Mouse (Mus musculus): Measurements from ENCODE around the gene Atxn2. TPM values are rescaled to one million over a fixed set of nuclear protein-coding genes. Genes with fewer than 3 reads are reported as not detected.

Atxn2 gene
- total and polyA plus RNA-seq, 3 experiments = 7.7 to 58.4 (median 8.3) TPM

DNA sequence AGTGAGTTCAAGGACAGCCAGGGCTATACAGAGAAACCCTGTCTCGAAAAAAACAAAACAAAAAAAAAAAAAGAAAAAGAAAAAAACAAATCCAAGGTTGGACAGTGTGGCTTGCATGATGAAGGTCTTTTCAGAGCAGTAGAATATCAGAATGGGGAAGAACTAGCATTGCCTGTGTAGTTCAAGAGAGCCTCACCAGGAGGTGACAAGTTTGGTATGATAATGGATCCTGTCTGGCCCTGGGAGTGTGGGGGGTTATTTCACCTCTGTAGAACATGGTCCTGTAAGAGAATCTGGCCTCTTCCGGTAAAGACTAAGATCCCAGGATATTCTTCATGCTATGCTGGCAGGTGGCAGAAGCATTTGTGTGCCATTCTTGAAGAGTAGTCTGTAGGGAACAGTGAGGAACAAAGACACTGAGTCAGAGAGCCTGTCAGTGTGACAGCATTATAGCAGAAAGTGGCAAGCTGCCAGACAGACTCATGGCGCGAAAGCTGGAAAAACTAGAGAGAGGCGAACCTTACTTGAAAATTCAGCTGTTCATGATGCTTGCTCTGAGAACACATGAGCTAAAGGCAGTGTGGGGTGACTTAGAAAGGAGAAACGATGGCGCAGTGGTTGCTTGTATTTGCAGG, 67.5 kb downstream of the Atxn2 start:
- H3K4me3 ChIP-seq (replicated peaks in 1 of 3; ENCODE audit: low read depth in 2 of 3, low read length in 2 of 3, poor library complexity in 1 of 3) = no peak overlapping the region
- in situ Hi-C loops (cut with MboI; ENCODE audit: low pct_ligation_motif_present, low pct_unique_long_range_greater_than_20kb, low sequenced_read_pairs) = no loop called here
- H3K9ac ChIP-seq (ENCODE audit: insufficient read depth, low read depth) = no peak overlapping the region
- TF ChIP-seq E2F4 (IDR thresholded peaks at IDR 0.05; ENCODE audit: insufficient replicate concordance, low read depth, low read length) = no peak
- no peak for TF ChIP-seq CHD1 (IDR thresholded peaks at IDR 0.05; ENCODE audit: low read depth, low read length)
- no peak for TF ChIP-seq JUND (conservative IDR thresholded peaks at IDR 0.05; ENCODE audit: low read depth, low read length)
- no peak for TF ChIP-seq JUN (IDR thresholded peaks at IDR 0.05; ENCODE audit: insufficient read depth, low read depth, low read length)
- TF ChIP-seq ETS1 (conservative IDR thresholded peaks at IDR 0.05; ENCODE audit: low read depth, low read length) = no peak
- no peak for TF ChIP-seq UBTF (IDR thresholded peaks at IDR 0.05; ENCODE audit: low read depth, low read length)
- TF ChIP-seq IRF4 (IDR thresholded peaks at IDR 0.05; ENCODE audit: low read depth, low read length) = no peak
- TF ChIP-seq MYC (IDR thresholded peaks at IDR 0.05; ENCODE audit: low read depth, low read length) = no peak
- no peak for TF ChIP-seq ZKSCAN1 (IDR thresholded peaks at IDR 0.05; ENCODE audit: borderline replicate concordance, low read depth, low read length)
- TF ChIP-seq ELF1 (IDR thresholded peaks at IDR 0.05; ENCODE audit: low read depth, low read length) = no peak
- no peak for DNase-seq (ENCODE audit: extremely low read depth)
- no peaks in the 10 kb centered on the region for H3K79me2 ChIP-seq (replicated peaks; ENCODE audit: control insufficient read depth, extremely low read depth, insufficient read depth, poor library complexity, severe bottlenecking)
- no peak overlapping the region for H3K27ac ChIP-seq (ENCODE audit: insufficient read depth, low read depth)
- no peak overlapping the region for H3K4me2 ChIP-seq (ENCODE audit: insufficient read depth, low read depth, poor library complexity, severe bottlenecking)
- dilution Hi-C loops (cut with MboI; ENCODE audit: extremely low pct_ligation_motif_present, extremely low pct_unique_long_range_greater_than_20kb, low sequenced_read_pairs) = no loop called here
- peaks cover 26 to 70% of the 10 kb centered on the region in 2 experiments for H3K36me3 ChIP-seq (replicated peaks in 1 of 2; ENCODE audit: control insufficient read depth in 1 of 2, insufficient read depth in 1 of 2, low read length in 1 of 2)
- H3K4me1 ChIP-seq (ENCODE audit: control insufficient read depth in 1 of 2, insufficient read depth in 2 of 2) = no peaks in the 10 kb centered on the region
- H3K27me3 ChIP-seq (replicated peaks) = no peaks in the 10 kb centered on the region
- H3K9me3 ChIP-seq (replicated peaks; ENCODE audit: low read length) = no peaks in the 10 kb centered on the region

DNA sequence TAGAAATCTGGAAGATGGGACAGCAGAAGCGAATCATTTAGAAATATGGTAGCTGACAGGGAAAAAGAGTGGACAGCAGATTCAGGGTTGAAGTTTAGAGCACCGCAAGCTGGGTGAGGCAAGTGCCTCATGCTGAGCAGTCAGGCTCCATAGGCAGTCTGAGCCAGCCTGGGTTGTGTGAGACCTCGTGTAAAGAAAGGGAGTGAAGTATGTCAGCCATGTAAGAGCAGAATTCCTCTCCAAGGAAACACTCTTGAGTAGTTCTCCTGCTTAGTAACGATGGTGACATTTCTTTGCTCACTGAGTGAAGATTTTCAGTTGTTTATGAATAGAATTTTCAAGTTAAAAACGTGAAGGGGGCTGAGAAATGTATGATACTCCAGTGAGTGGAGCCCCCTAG, 69.0 kb downstream of the Atxn2 start:
- Histone ChIP-seq H3K36me3 (replicated peaks in 1 of 2; ENCODE audit: control insufficient read depth in 1 of 2, insufficient read depth in 1 of 2, low read length in 1 of 2) (peaks cover 26 to 80% of the 10 kb centered on the region in 2 experiments), H3K4me3 (replicated peaks in 1 of 3; ENCODE audit: low read depth in 2 of 3, low read length in 2 of 3, poor library complexity in 1 of 3) (no peak overlapping the region), H3K4me1 (ENCODE audit: control insufficient read depth in 1 of 2, insufficient read depth in 2 of 2) (no peaks in the 10 kb centered on the region), H3K27me3 (replicated peaks) (no peaks in the 10 kb centered on the region), H3K79me2 (replicated peaks; ENCODE audit: control insufficient read depth, extremely low read depth, insufficient read depth, poor library complexity, severe bottlenecking) (no peaks in the 10 kb centered on the region), H3K9me3 (replicated peaks; ENCODE audit: low read length) (no peaks in the 10 kb centered on the region), H3K27ac (ENCODE audit: insufficient read depth, low read depth) (no peak overlapping the region), H3K4me2 (ENCODE audit: insufficient read depth, low read depth, poor library complexity, severe bottlenecking) (no peak overlapping the region), H3K9ac (ENCODE audit: insufficient read depth, low read depth) (no peak overlapping the region)
- DNase-seq (ENCODE audit: extremely low read depth) = no peak
- dilution Hi-C loops (cut with MboI; ENCODE audit: extremely low pct_ligation_motif_present, extremely low pct_unique_long_range_greater_than_20kb, low sequenced_read_pairs) (no loop called here), in situ Hi-C loops (cut with MboI; ENCODE audit: low pct_ligation_motif_present, low pct_unique_long_range_greater_than_20kb, low sequenced_read_pairs) (no loop called here)
- TF ChIP-seq NELFE (IDR thresholded peaks at IDR 0.05; ENCODE audit: low read depth, low read length) (no peak), MAFK (IDR thresholded peaks at IDR 0.05; ENCODE audit: insufficient replicate concordance, low read length) (no peak)

DNA sequence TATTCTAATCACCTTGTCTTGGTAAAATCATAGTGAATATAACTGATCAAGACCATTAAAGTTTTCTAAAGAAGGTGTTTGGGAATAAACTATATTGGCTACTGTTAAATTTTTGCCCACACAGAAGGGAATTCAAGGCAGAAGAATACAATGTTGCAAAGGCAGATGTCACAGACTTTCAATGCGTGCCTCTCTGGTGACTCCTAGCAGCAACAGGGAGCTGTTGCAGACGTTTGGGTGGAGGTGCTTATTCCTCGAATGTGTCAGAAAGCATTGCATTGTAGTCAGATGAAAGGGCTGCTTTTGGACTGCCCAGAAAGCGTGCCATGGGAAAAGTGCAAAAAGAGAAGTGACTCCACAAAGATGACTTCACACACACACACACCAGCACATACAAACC, 71.3 kb downstream of the Atxn2 start:
- in situ Hi-C loops (cut with MboI; ENCODE audit: low pct_ligation_motif_present, low pct_unique_long_range_greater_than_20kb, low sequenced_read_pairs) = no loop called here
- no peaks in the 10 kb centered on the region for H3K79me2 ChIP-seq (replicated peaks; ENCODE audit: control insufficient read depth, extremely low read depth, insufficient read depth, poor library complexity, severe bottlenecking)
- dilution Hi-C loops (cut with MboI; ENCODE audit: extremely low pct_ligation_motif_present, extremely low pct_unique_long_range_greater_than_20kb, low sequenced_read_pairs) = no loop called here
- no peaks in the 10 kb centered on the region for H3K27me3 ChIP-seq (replicated peaks)
- H3K9ac ChIP-seq (ENCODE audit: insufficient read depth, low read depth) = no peak overlapping the region
- peaks cover 29 to 84% of the 10 kb centered on the region in 2 experiments for H3K36me3 ChIP-seq (replicated peaks in 1 of 2; ENCODE audit: control insufficient read depth in 1 of 2, insufficient read depth in 1 of 2, low read length in 1 of 2)
- H3K4me1 ChIP-seq (ENCODE audit: control insufficient read depth in 1 of 2, insufficient read depth in 2 of 2) = no peaks in the 10 kb centered on the region
- no peaks in the 10 kb centered on the region for H3K9me3 ChIP-seq (replicated peaks; ENCODE audit: low read length)
- no peak overlapping the region for H3K27ac ChIP-seq (ENCODE audit: insufficient read depth, low read depth)
- no peak overlapping the region for H3K4me2 ChIP-seq (ENCODE audit: insufficient read depth, low read depth, poor library complexity, severe bottlenecking)
- DNase-seq (ENCODE audit: extremely low read depth) = no peak
- no peak overlapping the region for H3K4me3 ChIP-seq (replicated peaks in 1 of 3; ENCODE audit: low read depth in 2 of 3, low read length in 2 of 3, poor library complexity in 1 of 3)
- TF ChIP-seq CTCF (conservative IDR thresholded peaks at IDR 0.05 in 1 of 2, IDR thresholded peaks at IDR 0.05 in 1 of 2; ENCODE audit: low read depth in 2 of 2, low read length in 2 of 2) (0 out of 4 replicates have a peak, but pooled peaks of 1 of the 2 experiments have one; percentile 16), TBP (conservative IDR thresholded peaks at IDR 0.05; ENCODE audit: low read depth, low read length) (no peak)

Measured in CH12.LX (cell line).